Mouse (Mus musculus): ENCODE measurements around the gene Mydgf.

Mydgf gene

DNA sequence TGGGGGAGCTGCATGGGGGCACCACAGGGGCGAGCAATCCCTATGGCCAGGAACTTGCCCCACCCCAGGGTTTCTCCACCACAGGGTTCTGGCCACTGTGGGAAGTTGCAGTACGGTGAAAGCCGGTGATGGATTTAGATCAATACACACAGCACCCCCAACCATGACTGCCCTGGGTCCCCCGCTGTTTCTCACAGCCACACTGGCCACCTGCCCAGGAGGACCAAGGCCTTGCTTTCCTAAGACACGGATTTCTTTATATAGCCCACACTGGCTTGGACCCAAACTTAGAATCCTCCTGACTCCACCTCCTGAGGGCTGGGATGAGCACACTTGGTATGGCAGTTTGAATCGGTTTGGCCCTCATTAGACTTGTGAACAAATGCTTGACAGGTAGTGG is 7.5 kb upstream of the Mydgf start:
- no peak for DNase-seq (ENCODE audit: low read depth)

DNA sequence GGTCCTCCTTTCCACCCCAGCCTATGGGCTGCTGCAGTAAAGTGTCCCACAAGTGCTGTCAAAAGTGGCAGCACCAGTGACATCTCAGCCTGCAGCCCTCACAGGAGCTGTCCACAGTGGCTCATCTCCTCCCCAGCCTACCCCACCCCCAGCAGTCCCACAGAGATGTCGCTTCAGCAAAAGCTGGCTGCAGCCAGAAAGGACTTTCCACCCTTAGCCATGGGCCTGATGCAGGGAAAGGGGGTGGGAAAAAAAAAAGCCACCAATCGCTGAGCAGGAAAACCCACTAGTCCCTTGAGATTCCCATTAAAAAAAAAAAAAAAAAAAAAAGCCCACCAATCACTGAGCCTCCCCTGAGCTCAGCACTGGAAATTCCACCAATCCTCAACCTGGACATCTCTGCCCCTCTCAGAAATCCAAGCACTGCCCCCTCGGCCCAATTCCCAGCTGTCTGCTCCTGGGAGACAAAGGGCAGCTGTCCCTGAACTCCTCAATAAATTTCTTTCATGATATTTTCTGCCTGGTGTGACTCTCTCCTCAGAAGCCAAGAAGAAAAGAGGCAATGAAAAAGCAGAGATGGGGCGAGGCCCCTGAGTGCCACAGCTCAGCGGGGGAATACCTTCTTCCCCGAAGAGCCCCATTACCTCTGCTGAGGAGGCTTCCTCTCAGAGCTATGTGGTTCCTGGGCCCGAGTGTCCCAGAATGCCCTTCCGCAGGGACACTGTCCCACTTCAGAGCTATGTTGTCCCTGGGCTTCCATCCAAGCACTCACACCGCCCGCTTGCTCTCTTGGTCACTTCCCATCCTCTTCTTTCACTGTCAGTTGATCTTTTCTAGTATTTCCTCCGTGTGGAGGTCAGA is 1.8 kb upstream of the Mydgf start:
- DNase-seq (ENCODE audit: low read depth): no peak

DNA sequence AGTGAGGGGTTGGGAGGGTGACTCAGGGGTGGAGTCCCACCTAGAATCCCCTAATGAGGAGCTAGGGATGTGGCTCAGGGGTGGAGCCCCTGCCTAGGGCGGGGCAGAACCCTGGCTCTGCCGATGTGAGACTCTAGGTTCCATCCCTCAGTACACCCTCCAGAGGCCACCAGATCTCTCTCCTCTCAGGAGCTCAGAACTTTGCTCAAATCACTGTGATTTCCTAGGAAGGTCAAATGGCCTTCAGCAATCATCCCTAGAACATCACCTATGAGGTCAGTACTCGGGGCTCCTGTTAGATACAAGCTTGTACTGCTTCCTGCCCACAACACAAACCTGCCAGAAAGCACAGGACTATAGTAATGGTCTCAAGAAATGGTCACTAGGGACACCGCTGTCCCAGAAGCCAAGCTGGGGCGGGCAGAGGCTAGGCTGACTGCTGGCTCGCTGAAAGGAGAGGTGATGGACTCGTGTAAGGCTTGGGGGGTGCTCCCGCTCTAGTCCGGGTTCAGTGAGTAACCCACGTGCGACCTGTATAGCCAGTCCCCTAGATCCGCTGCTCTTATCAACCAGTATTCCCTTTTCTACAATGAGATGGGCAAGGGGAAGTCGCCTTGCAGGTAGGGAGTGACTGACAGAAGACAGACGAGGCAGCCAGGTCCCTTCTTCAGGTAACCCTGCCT is 604 bp downstream of the Mydgf start:
- no peak for DNase-seq (ENCODE audit: low read depth)

DNA sequence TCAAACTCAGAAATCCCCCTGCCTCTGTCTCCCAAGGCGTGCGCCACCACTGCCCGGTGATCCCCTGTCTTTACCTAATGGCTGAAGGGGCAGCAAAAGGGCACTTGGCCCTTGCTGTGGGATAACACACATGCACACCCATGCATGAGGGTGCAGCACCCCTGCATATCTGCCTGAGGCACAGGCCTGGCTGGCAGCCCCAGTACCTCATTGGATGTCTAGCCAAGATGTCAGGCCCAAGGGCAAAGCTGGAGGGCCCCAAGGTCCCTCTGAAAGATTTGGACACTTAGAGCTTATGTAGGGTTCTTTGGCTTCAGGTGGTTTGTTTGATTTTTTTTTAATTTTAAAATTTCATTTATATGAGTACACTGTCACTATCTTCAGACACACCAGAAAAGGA is 8.3 kb downstream of the Mydgf start:
- DNase-seq (ENCODE audit: low read depth): no peak

DNA sequence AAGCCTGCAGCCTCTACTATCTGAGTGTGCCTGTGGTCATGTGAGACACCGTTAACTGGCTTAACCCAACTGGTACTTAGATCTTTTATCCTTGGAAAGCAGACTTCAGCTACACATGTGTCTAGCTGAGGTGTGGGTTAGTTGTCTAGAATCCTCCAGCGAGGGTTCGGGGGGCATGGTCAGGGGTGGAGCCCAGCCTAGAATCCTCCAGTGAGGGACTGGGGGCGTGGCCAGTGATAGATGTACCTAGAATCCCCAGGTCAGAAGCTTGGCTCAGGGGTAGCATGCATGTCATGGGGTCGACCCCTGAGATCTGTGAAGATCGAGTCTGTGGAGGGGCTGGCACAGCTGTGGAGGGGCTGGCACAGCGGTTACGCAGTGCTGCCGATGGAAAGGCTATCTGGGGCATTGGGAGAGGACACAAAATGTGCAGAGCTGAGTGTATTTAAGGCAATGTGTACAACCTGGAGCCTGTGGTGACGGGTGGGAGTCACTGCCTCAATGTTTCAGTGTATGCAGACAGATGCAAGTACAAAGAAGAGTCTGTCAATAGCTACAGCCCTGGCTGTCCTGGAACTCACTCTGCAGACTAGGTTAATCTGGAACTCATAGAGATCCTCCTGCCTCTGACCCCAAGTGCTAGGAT is 10.2 kb downstream of the Mydgf start:
- DNase-seq (ENCODE audit: low read depth): no peak

DNA sequence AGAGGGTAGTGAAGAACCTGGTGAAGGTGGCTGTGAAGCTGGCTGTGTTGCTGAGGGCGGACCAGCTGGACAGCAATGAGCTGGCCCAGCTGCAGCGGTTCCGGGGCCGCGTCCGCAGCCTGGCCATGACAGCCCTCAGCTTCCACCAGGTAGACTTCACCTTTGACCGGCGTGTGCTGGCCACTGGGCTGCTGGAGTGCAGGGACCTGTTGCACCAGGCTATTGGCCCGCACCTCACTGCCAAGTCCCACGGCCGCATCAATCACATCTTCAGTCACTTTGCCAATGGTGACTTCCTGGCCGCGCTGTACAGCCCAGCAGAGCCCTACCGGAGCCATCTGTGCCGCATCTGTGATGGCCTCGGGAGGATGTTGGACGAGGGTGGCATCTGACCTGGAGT is 11.8 kb downstream of the Mydgf start:
- no peak for DNase-seq (ENCODE audit: low read depth)

DNA sequence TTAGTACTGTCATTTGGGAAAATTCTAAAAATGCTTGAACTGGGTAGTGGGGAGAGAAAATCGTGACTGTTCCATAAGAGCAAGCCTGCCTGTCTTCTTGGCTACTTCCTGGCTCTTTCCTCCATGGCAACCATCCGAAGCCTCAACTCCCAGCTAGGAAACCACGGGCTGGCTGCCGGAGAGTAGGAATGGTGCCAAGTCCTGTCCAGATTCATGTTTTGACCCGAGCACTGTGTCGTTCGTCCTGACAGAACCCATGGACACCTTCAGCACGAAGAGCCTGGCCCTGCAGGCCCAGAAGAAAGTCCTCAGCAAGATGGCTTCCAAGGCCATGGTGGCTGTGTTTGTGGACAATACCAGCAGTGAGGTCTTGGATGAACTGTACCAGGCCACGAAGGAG is 12.3 kb downstream of the Mydgf start:
- DNase-seq (ENCODE audit: low read depth): no peak

DNA sequence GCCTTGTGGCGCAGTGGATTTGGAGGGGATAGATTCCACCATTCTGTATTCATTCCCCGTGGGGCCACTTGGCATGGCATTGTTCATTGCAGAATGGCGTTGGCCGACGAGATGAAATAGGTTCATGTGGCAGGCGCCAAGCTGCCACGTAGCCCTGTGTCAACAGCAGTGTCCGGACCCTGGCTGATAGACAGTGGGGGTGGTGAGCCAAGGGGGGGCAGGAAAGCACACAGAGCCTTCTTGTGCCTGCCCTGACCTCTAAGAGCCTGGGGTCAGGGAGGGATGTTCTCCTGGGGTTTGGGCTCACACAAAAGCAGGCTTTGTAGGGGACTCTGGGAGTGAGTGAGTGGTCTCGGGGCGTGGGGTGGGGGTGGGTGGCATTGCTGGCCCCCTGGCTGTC is 13.1 kb downstream of the Mydgf start:
- no peak for DNase-seq (ENCODE audit: low read depth)

DNA sequence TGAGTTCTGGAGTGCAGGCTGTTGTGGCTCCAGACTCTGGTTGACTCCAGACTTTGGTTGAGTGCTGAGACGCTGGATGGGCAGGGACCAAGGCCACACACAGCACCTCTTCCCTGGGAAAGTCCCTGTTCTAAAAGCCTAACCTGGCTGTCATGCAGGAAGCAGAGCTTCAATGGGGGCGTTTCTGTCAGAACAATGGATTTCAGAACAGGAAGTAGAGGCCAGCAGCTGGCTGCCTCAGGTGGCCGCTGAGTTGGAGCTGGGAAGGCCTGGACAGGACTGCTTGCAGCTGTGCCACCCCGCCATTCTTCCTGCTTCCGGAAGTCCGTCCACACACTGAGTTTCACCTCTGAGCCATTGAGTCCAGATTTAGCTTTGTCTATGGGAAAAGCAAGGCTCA is 13.9 kb downstream of the Mydgf start:
- no peak for DNase-seq (ENCODE audit: low read depth)

DNA sequence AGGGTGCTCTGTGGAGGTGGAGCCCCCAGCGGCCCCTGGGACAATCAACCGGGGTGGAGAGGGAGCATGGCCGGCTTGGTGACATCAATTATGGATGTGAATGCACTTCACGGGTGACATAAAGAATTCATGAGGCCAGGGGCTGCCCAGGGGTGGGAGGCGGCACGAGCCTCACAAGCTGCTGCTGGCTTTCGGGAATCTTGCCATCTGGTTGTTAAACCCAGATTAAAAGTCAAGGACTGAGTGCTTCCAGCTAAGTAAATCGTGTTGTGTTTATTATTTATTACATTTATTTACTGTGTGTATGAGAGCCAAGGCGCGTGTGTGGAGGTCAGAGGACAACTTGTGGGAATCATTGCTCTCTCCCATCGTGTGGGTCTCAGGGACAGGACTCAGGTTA is 18.0 kb downstream of the Mydgf start:
- no peak for DNase-seq (ENCODE audit: low read depth)

DNA sequence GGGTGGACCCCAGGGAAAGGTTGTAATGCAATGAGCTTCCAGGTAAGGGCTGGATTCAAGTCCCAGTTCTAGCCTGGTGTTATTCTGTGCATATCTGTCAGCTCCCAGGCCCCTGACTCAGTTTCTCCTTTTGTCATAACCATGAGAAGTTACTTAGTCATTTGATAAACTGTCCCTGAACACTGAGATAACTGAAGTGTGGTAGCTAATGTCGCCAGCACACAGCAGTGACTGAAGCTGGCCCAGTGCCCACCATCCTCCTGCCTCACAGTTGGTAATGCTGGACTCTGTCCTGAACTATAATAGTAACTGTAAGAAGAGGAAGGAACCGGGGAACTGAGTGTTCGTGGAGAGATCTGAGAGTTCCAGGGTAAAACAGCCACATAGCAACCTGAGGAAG is 19.2 kb downstream of the Mydgf start:
- DNase-seq (ENCODE audit: low read depth): no peak

DNA sequence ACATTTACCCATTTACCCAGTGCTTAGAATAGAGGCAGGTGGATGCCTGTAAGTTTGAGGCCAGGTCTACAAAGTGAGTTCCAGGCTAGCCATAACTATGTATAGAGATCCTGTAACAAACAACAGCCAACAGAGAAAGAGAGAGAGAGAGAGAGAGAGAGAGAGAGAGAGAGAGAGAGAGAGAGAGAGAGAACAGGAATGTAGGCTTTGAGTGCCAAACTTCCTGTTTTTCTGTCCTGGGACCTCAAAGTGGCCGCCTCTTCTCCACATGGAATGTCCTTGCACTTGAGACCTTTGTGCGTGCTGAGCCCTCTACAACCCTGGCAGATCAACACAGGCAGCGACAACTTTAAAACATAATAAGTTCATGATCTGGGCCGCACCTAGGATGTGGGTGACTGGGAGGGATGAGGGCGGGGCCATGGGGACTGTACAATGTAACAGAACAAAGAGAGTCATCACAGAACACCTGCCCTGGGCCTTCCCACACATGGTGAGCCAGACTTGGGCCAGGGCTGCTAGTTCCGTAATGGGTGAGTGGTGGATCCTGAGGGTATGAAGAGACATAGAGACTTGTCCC is 20.1 kb downstream of the Mydgf start:
- no peak for DNase-seq (ENCODE audit: low read depth)

DNA sequence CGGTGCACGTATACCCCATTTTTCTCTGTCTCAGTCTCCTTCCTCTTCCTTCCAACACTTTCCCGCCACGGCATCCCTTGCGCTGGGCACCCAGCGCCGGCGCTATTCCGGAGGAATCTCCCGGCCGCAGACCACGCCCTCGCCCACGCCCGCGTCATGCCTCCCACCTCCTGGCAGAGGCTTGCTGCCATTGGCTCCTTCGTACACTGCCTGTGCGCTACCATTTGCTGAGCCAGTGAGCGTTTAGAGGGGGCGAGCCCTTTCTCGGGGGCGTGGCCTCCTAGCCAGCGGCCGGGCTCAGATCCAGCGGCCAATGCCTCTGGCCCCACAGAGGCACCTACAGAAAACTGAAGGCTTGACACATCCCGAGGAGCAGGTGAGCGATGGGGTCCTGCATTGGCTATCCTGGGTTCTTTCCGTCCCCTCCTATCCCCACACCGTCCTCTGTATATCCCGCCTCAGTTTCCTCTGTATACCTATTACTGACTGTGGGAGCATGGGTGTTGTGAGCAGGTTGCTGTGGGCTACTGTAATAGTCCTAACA is 21.4 kb downstream of the Mydgf start, which contains the start of gene Tnfaip8l1:
TSS of gene Tnfaip8l1 (plus strand) at position 247 of the 544 bp plus-strand sequence.
- DNase-seq (ENCODE audit: low read depth): peak; percentile 85

DNA sequence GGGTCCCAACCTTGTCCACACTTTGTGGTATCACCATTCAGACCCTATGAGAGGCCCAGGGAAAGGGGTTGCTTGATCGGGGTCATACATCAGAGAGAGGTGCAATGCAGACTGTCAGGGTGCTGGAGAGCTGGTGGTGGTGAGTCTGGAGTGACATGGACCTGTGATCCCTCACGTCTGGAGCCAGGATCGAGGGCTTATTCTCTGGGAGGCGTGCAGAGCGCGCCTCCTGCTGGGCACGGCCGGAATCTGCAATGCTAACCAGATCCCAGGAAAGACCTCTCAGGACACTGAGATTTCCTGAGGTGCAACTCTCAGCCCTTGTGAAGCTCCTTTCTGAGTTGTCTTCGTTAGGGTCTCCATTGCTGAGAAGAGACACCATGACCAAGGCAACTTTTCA is 24.0 kb downstream of the Mydgf start:
- DNase-seq (ENCODE audit: low read depth): no peak

DNA sequence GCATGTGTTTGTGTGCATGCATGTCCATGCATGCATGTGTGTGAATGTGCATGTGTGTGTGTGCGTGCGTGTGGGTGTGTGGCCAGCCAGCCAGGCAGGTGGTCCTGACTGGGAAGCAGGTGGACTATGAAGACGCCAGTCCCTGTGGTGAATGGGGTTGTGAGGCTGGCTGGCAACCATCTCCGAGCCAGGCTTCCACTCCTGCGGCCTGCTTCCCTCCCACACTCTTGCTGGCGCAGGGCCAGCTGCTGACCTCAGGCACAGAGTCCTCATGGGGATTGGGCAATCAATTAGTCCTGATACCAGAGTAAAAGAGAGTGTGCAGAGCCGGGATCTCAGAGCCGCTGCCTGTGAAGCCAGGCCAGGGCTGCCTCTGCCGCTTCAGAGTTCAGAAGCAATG is 30.1 kb downstream of the Mydgf start:
- no peak for DNase-seq (ENCODE audit: low read depth)

DNA sequence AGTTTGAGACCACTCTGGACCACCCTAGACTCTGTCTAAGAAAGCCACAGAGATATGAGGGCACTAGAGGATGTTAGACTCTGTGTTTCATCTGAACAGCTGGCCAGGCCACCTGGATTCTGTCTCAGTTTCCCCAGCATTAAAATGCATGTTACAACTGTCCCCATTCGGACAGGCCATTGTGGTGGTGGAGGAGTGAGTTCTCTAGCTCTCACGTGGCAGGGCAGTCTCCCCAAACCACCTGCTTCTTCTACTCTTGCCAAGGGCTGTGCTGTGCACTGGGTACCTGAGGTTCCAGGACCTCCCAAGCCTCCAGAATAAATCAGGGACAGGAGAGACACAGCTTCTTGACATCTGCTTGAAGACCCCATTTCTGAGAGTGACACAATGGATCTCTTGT is 33.8 kb downstream of the Mydgf start:
- no peak for DNase-seq (ENCODE audit: low read depth)

DNA sequence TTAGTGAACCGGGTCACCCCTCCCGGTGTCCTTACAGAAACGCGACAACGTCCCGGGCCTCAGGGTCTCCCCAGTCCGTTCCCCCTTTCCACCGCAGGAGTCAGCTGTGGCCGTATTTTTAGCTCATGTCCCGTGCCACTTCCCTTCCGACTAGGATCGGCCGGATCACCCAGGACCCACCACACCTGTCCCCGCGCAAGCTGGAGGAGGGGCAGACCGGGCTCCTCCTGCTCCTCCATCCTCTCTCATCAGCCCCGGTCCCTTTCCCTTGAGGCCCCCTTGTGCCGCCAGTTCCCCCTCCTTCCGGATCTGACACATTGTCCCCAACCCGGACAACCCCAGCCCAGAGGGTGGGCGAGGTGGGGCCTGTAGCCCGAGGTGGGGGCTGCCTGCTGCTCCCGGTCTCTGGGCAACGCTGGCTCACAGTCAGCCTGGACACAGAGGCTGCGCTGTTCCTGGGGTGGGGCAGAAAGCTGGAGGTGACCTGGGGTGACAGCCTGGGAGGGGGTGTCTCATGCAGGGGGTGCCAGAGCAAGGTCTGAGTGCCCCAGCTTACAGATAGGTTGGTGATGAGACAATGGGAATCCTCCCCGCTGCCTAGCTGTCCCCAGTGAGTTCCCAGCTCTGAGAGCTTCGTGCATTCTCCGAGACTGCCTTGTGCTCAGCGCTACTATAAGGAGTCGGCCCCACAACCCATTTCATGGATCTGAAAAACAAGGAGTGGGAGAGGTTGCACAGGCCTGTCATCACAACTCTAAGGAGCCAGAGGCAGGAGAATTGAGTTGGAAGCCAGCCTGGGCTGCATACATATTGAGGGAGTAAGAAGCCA is 34.7 kb downstream of the Mydgf start:
- DNase-seq (ENCODE audit: low read depth): no peak

DNA sequence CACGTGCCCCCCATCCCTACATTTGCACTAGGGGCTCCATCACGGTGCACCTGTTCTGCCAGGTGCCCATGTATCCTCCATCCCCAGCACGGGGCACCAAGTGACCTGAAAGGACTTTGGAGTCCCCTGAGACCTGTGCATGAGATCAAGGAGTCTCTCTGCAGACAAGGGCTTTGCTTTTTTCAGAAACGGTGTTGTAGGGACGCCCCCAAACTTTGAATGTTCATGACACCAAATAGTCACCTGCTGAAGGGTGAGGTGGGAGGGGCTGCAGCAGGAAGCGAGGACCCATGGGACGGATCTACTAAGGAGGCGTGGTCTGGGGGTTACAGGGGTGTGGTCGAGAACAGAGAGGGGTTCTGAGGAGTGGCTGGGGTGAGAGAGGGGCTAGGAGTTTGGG is 35.4 kb downstream of the Mydgf start:
- DNase-seq (ENCODE audit: low read depth): no peak

DNA sequence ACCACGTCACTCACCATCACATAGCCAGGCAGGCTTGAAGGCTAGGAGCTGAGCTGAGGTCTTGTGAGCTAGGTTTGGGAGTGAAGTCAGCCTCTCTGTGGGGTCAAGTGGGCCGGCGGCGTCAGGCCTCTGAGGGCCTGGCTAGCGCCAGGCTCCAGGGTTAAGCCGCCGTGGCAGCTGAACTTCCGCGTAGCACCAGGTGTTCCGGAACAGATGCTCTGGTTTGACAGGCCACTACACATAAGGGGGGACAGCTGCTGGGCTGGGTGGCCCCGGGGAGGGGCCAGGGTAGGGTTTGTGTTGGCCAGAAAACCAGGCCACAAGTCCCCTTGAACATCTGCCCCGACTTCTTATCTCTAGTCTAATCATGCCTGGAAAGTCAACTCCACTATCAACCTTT is 36.3 kb downstream of the Mydgf start:
- no peak for DNase-seq (ENCODE audit: low read depth)

DNA sequence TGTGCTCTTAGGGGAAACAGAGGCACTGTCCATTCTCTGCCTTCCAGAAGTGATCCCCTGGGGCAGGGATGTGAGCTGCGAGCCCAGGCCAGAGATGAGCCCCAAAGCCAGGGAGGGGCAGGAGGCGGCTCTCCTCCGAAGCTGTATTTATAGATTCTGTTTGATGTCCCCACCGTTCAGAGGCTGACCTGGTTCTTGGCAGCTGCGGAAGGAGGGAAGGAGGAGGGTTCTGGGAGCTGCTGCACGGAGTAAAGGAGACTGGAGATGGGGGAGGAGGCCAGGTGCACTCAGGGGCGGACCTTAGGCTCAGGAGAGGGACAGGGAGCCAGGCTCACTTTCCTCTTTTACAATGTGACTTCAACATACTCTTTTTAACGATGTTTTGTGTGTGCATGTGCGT is 37.6 kb downstream of the Mydgf start:
- no peak for DNase-seq (ENCODE audit: low read depth)

DNA sequence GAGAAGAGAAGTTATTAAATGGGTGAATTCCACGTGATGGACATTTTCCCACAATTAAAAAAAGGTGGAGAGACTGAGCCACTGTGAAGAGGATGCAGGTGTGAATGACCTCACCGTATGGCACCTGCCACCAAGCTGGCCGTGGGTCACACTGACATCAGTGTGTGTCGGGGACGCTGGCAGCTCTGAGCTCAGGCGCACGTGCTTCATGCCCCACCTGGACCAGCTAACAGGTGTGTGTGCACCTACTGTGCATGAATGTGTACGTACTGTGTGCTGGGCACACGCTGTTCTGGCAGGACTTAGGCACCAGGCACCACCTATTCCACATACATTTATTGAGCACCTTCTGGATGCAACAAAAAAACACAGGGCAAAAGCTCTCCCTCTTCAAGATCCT is 39.2 kb downstream of the Mydgf start:
- DNase-seq (ENCODE audit: low read depth): no peak
